Mouse (Mus musculus) adrenal gland, adult 18-20 months (tissue): ENCODE results near the gene Cdc40. TPM values are rescaled to one million over a fixed set of nuclear protein-coding genes. Genes with fewer than 3 reads are reported as not detected.

Source experiments
- DNase-seq, 2 experiments: peaks; one replicate each; pipeline ENCODE4 v3.0.0; 2021 to 2022; ENCODE audit warnings: low spot score in 2 of 2
- long read RNA-seq, 2 experiments: library from polyadenylated mRNA; stranded (forward); transcript quantifications; one replicate each; pipeline ENCODE4 v2.0.0; 2021
- total RNA-seq, 2 experiments: library from RNA; stranded (reverse); gene quantifications; 1 replicate in 1 of 2; 2 replicates in 1 of 2; pipeline ENCODE4 v1.2.3; 2021

The Cdc40 gene
- 10 to 100 TPM; 20.6 to 23.3 TPM for total RNA-seq
- long read RNA-seq, experiment 1, transcript Cdc40-201 (15 exons, 3,534 nt): major isoform, 15 of 15 reads
- long read RNA-seq, experiment 1, partial matches to known transcripts: 0 of 15 reads
- long read RNA-seq, experiment 1, other reads (novel, unspliced or antisense): 0 of 15 reads
- long read RNA-seq, experiment 2, transcript Cdc40-201 (15 exons, 3,534 nt): major isoform, 12 of 23 reads
- long read RNA-seq, experiment 2, partial matches to known transcripts: 10 of 23 reads
- long read RNA-seq, experiment 2, other reads (novel, unspliced or antisense): 1 of 23 reads

DNA sequence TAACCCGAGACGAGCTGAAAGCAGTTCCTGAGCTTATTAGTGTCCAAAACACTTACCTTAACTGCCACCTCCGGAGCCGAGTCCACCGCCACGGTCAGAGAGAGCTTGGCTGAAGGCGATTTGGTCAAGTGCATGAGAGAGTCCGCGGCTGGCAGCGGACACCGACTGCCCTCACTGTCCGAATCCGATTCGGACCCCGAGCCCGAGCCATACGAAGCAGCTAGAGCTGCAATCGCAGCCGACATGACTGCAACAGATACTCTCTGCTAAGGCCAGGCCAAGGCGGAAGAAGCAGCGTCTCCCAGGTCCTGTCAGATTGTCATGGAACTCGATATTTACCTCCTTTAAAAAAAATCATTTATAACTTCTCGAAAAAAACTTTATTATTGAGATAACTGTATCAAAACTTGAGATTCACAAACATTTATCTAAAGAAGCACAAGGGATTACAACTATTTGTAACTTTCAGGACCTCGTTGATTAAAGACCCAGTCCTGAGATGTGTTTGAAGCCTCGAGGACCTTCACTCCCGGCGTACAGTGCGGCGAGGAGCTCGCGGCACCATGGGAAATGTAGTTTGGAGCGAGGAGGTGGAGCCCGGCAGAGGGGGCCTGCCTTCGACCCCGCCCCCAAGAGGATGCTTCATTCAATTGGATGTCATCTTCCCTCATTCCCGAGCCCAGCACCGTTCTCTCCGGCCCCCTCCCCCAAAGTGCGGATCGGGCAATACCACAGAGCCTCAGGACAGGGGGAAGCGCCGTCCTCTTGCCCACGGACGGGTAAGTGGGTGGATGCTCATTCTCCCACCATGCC is at the start of gene Cdc40, which contains the start of gene Wasf1:
Cdc40 (minus strand) TSS at position 481 of the 813 bp plus-strand sequence.
Wasf1 (plus strand) TSS at position 645 of the 813 bp plus-strand sequence.
- peak; percentile 89 to 93 for DNase-seq

DNA sequence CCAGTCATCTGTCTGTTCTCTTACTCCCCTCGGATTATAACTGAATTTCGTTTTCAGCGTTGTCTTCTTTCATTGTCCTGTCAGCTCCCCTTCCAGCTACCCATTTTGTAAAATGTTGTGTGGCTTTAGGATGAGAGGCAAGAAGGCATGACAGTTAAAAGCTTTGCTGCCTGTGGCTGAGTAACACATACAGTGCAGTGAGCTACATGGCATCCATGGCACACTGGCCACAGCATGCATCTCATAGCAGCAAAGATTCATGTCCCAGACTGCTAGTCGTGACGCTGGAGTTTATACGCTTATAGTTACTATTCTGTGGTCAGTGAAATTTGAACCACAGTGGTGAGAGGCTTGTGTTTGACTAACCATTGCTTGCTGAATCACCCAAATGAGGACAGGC is 36.4 kb upstream of the Cdc40 start:
- no peak for DNase-seq

DNA sequence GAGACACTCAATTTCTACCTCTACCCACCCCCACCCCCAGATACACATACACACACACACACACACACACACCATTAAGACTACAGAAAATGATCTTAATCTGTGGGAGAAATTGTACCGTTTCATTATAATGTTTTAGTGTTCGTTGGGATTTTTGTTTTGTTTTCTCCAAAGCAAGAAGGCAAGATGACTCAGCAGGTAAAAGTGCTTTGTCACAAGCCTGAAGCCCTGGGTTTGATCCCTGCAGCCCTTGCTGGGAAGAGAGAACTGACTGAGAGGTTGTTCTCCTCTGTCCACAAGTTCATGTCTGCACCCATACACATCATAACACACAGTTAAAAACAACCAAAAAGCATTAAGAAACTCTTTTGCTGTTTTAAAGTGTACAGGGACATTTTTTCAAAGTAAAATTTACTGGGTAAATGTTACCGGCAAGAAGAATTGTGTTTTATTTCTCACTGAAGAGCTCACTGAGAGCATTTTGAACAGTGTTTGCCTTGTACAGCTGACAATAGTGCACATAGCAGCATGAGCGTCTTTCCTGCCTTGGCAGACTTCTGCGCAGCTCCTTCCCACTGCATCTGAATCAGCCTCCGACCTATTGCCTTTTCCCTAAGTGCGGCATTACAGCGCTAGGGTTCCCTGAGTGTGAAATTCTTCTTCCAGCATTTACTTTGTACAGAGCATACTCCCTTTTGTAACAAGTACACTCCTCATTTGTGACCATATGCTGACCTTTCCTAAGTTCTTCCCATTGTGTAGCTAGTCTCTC is 35.7 kb upstream of the Cdc40 start:
- DNase-seq: no peak

DNA sequence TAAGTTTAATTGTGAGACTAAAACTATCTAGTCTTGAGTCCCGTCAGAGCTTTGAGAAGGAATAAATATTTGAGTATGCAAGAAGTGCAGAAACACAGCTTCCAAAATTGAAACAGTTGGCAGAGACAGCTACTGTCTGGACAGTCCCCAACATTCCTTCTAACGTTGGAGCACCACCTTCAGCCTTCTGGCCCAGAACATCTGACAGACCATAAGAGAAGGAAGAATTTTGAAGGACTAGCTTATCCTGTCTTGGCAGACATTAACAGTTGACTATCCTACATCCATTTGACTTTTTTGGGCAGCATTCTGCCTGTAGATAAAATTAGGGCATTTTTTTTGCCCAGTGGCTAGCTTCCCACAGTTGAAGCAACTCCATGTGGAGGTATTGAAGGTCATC is 32.1 kb upstream of the Cdc40 start:
- DNase-seq: no peak

DNA sequence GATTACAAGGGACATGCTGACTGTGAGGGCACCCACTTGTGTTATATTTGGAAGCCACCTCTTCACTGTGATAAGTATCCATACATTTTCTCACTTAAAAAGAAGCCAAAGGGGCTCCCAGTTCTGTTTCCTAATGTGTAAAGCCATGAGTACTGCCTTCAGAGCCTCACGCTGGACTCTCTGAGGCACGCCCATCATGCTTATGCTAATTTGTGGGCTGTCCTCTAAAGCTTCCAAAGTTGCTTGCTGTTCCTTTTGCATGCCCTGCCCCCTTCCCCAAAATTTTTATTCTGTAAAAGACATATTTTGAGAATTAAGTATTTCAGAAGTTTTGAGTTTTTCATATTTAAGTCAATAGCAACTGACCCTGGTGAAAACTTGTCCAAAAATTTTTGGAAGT is 27.7 kb upstream of the Cdc40 start:
- no peak for DNase-seq

DNA sequence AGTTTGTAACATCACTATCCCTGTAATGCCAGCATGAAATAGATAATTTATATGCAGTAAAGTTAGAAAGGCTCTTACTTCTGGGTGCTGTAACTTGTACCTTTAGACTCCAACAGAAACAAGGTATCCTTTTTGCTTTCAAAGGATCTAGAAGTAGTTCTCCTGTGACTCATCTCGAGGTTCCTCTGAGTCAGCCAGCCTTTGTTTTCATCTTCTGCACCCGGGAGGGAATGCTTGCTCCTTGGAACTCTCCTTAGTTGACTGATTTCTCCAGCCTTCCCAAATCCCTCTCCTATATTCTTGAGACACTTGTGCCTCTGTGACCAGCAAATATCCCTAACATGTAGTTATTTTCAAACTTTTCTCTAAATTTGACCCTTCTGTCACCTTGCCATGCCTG is 25.5 kb upstream of the Cdc40 start:
- no peak for DNase-seq

DNA sequence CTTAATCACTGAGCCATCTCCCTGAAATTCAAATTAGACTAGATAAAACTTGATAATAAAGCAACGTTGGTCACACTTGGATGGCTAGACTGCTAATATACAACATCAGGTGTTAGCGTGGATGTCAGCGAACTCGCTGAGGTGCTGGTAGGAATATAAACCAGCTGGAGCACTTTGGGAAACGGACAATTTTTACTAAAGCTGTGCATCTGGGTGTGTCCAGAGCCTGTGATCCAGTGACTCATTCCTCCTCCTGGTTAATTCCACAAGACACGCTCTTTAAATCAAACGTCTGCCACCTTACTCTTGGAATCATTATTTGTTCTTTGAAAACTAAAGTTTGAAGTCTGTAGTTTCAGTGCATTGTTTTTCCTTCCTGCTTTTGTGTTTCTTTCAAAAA is 23.7 kb upstream of the Cdc40 start:
- DNase-seq: no peak

DNA sequence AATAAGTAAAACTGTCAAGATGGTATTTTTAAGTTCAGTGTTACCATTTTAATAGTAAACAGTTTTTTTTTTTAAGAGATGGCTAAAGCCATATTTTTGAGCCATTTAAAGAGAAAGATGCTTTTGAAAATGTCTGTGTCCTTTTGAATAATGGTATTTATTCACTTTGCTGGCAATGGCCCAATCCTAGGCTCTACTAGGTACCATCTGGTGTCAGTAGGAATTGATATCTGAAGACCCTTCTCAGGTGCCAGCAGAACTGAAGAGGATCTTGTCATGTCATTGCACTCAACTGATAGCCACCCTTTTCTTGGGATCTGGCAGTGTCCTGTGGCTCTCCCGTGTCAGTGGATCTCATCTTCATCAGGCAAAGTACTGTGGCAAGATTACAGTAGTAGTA is 23.0 kb upstream of the Cdc40 start:
- DNase-seq: no peak

DNA sequence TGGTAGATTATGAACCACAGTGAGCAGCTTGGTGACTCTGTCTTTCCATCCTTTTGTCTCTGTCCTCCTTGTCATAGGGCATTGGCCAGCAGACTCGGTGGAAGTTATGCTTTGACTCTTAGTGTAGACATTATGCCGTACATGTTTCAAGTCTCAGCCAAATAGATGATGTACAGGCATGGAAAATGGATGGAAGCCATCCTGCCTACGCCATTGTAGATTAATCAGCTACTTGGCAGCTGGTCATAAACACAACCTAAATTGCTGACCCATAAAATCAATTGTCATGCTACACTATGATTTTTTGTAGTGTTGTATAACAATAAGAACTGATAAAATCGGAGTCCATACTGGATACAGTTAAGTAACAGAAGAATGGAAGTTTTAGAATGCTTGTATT is 18.7 kb upstream of the Cdc40 start:
- no peak for DNase-seq

DNA sequence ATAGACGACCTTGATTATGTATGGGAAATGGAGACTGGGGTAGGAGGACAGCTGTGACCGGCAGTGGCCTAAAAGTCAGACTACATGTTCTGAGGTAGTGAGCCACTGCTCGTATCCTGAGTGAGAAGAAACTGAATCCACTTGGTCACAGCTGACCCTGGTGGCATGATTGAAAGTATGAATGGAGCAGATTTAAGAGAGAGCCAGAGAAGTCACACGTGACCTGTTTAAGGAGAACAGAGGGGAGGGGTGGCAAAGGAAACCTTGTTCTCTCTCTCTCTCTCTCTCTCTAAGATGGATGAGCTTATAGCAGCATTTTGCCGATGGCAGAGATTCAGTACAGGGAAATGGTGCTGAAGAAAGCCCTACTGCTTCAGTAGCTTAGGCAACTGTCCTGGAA is 13.5 kb upstream of the Cdc40 start:
- DNase-seq: no peak

DNA sequence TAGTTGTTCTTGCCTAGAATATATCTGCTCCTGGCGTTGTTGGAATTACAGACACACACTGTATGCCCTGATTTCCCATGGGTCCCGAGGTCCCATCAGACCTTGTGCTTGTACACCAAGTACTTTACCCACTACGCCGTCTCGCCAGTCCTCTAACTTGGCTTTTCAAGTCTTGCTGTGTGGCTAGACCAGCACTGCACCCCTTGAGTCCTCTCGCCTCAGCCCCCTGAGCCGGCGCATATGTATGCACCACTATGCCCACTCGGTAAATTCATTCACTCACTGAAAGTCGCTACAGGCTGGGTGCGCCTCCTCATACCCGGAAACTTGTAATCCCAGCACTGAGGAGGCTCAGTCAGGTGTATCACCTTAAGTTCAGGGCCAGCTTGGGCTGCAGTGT is 12.7 kb upstream of the Cdc40 start:
- DNase-seq: no peak

DNA sequence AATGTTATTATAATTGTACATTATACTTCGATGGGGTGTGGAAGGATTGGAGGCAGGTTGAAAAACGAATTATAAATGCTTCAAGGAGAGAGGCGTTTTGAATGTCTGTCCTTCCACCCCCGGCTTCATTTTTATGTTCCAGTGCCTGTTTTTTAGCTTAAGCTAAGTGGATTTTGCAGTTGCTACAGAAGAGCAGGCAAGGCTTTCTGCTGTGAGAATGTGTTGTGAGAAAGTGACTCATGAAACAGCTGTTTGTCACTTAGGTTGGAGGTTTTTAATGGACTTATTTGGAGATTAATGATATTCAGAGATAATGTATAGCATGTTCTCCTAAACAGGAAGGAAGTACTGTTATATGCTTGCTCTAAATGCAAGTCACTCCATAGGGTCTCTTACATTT is 6.0 kb upstream of the Cdc40 start:
- DNase-seq: no peak

DNA sequence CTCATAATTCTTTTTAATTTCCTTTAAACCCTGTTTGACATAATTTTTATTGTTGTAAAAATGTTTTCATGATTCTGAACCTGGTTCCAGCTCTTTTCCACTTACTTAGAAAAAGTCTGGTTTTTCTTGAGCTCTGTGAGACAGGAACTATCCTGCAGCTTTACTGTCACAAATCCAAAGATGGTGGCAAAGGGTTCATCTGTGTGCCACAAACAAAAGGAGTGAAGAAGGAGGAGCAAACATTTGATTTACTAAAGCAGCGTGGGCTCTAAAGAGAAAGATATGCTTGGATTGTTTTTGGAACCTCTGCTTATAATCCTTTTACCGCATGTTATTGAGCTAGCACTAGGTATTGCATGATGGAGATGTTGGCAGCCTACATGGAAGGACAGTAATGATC is 4.2 kb upstream of the Cdc40 start:
- no peak for DNase-seq

DNA sequence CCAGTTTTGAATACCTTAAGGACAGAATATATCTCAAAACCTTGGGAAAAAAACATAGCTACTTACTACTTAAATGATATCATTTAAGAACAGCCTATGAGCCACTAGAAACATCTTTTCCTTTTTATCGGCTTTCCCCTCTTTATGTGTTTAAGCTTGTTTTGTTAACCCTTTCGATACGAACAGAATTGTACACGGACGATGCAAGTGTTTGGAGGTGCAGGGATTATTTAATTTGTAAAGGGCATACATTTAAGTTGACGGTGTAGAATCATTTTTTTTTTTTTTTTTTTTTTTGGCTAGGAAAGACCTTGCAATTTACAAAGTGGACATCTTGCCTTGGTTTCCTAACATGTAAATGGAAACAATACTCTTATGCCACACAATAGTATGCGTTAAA is 2.3 kb upstream of the Cdc40 start:
- no peak for DNase-seq

DNA sequence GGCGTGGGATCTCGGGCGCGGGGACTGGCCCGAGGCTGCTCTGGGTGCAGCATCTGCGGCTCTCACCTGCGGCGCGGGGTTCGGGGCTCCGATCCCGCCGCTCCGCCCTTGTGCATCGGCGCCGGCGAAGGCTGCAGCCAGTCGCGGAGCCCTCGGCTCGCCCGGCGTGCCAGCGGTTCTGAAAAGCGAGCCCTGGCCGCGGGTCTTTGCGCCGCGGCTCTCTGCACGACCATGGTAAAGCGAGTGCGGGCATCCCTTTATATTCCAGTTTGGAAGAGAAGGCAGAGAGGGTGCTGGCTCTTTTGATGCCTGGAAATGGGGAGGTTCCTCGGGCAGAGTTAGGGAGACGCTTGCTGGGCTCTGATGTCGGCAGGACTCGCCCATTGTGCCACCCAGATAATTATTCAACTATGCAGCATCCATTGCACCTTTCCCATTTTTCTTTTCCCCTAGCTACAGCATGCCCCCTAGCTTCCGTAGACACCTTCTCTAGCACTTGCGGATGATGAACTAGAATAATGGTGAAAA is 1.2 kb upstream of the Cdc40 start:
- DNase-seq: peak; percentile 40 to 44

DNA sequence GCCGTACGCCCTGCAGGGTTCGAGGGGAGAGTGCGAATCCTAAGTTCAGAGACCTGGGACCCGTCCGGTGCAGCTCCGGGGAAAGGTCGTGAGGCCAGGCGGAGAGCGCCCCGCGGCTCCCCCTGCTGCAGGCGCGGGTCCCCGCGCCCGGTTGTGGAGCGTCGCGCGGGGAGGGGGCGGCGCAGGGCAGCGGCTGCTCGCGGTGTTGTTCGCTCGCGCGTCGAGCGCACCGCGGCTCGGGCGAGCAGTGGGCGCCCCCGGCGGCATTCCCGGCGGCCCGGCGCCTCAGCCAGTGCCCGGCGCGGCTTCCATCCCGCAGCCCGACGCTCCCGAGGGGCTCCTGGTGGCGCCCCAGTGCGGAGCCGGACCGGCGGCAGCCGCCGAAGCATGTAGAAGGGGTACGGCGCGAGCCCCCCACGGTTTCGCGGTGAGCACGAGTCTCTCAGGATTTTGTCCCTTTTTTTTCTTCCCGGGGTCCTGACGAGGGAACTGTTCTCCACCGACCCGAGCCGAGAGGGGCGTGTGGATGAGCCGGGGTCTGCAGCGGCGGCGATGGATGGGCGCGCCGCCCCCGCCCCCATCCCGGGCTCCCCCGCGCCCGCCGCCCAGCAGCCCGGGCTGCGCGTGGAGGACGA is 650 bp upstream of the Cdc40 start:
- DNase-seq: no peak

DNA sequence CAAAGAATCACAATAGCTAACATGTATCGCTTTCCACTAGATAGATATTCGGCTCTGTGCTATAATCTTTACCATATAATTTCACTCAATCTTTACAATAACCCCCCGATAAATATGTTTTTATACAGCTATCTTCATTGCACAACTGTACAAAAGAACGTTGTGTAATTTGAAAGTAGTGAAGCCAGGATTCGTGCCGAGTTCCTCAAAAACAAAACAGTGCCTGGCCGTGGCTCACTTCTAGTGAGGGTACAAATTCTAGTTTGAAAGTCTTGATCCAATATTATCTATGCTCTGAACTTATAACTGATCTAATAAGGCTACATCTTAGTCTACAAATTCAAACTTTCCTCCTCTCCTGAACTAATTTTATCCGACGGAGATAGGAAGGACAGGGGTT is 778 bp downstream of the Cdc40 start:
- no peak for DNase-seq

DNA sequence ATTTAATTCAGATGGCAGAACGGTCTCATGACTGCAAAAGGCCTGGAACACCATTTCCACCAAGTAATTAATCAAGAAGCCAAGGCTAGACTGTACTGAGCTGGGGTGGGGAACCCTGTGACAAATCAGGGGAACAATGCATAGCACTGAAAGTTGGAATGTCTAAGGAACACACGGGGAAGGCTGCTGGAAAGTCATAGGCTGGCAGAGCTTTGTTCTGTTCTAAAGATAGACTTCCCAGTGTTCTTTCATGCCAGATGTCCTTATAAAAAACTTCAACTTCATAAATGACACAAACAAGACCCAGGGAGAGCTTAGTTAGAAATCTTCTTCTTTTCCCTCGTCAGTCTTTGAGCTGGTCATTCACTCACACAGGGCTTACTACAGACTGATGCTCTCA is 1.9 kb downstream of the Cdc40 start:
- no peak for DNase-seq

DNA sequence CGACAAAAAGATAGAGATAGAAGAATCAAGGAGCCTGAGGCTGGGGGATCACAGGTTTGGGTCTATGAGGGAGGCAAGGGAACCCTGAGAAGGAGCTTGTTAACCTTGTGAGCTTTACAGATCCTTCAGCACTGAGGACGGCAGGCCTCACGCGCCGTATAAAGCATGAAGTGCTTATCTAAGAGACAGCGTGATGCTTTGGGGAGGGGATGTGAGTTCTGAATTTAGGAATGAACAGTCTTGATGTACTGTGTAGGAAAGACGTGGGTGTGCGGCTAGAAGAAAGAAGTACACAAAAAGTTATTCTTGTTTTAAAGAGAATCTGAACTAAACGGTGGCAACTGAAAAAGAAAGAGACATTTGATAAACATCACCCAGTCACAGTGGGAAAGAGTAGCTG is 3.1 kb downstream of the Cdc40 start:
- DNase-seq: no peak

DNA sequence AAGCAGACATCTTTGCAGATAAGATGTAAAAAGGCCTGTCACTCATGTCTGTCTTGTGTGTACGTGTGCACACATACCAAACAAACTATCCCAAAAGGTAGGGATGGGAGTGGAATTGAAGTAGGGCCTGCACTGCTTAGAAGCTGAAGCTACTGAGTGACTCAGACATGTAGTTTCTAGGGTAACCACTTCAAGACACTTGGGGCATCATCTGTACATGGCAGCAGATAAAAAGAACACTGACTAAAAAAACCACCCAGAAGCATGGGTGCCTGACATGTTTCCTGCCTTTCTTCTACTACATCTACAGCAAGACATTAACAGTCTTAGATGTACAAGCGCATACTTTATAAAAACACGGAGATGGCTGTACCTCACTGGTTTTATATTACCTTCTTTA is 4.9 kb downstream of the Cdc40 start:
- no peak for DNase-seq

DNA sequence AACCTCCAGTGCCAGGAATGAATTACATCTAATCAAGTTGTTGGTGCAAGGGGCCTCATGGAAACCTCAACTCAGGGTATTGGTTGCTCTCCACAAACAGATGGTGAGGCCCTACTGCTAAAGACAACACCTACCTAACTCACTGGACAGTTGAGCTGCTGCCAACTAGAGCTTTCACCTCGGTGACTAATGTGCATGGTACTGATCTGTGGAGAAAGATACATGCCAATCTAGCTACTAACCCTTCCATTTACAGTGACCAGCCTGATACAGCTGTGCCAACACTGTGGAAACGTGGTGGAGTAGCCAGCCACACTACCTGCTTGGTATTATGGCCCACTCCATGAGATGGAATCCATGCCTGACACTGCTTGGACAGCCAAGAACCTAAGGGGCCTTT is 11.1 kb downstream of the Cdc40 start:
- DNase-seq: no peak
